Mouse (Mus musculus) adrenal gland, postnatal 36 days (tissue): ENCODE measurements around the gene Abcb11. TPM values are rescaled to one million over a fixed set of nuclear protein-coding genes. Genes with fewer than 3 reads are reported as not detected.
"Not testable (repeated sequence)": the region's sequence is repeated elsewhere in the genome, so short reads cannot be mapped to it uniquely, and the experiment has no call there.

Experiments used
- DNase-seq, 2 experiments: peaks; one replicate each; pipeline ENCODE4 v3.0.0; 2021; ENCODE audit warnings: mixed read lengths in 1 of 2
- long read RNA-seq, 2 experiments: library from polyadenylated mRNA; stranded (forward); transcript quantifications; one replicate each; pipeline ENCODE4 v2.0.0; 2021; ENCODE audit warnings: borderline sequencing depth in 2 of 2
- total RNA-seq, 2 experiments: library from RNA; stranded (reverse); gene quantifications; 2 replicates each; pipeline ENCODE4 v1.2.3; 2021

Abcb11 gene
- under 1 TPM in 1 of 2 experiments, not detected in 1; 0.26 TPM for total RNA-seq
- long read RNA-seq, experiment 1: 0 reads
- long read RNA-seq, experiment 2: 0 reads

DNA sequence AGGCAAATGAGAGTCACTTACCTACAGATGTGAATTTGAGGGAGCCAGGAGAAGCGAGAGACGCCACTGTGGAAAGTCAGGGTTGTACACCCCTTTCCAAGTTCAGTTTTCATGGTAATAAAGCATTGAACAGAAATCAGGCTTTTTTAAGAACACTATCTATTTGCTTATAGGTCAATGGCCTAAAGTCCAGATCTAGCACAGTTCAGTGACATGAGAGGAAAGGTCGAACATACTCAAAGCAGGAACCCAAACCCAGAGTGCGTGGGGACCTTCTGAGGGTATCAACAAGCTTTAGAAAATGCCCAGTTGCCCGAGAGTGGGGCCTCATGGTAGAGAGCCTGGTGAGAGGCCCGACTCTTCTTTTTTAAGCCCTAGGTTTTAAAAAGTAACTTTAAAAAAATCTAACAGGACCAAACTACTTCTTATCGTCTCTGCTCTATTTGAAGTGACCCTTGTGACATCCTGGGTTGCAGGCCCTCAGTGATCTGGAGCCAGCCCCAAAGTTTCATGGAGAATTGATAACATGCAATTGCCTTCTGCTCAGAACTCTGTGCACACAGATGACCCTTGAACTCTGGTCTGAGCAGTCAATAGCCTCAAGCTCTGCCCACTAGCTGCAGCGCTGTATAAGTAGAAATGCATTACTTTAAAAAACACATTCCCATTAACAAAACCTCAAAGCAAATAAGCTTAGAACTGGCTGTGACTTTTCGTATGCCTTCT is at the start of gene Abcb11:
Abcb11 (minus strand) TSS at position 121 of the 726 bp plus-strand sequence.
- DNase-seq: no peak

DNA sequence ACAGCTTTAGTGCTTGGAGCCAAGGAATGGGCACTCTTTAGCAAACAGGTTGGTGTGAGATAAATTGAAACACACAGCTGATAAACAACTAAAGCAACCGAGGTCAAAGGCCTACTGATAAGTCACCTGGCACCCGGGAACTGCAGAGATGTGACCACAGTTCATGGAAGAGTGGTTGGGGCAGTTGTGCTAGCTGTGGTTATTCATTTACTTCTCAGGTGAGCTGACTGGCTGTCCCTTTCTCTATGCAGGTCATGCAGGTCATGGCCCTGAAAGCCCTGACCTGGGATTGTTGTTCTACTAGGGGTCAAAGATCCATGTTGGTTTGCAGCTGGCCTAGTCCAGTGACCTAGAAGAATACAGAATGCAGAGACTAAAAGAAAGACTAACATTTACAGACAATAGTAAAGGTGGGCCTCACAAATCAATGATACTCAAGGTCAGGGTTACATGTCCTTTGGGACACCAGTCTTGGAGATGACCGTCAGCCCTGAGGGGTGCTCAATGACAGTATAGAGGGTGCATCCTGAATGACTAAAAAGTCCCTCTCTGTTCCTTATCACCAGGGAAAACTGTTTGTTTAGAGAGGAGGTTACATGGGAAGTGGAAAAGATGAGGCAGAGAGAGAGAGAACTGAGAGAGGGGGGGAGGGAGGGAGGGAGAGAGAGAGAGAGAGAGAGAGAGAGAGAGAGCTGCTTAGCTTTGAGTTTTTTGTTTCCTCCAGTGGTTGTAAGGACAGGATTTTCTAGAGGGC is 43.9 kb upstream of the Abcb11 start:
- no peak for DNase-seq

DNA sequence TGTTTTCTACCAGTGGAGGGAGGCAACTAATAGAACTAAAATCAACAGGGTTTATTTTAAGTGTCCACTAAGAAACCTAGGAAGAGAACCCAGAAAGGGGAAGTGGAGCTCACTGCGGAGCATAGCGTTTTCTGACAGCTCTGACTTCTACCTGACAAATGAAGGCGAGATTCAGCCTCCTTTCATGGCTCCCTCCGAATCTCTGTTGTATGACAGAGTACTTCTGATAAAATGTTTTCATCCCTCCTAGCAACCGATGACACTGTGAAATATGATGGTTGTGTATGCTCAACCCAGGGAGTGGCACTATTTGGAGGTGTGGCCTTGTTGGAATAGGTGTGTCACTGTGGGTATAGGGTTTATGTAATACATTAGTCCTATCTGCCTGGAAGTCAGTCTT is 40.4 kb upstream of the Abcb11 start:
- no peak for DNase-seq

DNA sequence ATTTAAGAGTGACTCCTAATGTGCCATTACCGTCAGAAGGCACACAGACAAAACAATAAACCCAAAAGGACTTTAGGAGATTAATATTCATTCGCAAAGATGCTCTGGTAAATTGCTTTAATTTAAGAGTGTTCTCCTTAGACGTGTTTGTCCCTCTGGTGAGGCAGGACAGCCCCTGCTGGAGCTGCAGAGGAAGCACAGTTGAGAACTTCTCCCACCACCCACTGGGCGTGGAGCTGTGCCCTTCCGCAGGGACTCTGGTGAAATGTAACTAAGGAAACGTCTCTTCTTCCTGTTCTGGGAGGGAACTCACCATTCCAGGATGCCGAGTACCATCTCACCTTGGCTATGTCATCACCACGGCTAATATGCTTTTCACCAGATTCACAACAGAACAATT is 39.3 kb upstream of the Abcb11 start:
- DNase-seq: no peak

DNA sequence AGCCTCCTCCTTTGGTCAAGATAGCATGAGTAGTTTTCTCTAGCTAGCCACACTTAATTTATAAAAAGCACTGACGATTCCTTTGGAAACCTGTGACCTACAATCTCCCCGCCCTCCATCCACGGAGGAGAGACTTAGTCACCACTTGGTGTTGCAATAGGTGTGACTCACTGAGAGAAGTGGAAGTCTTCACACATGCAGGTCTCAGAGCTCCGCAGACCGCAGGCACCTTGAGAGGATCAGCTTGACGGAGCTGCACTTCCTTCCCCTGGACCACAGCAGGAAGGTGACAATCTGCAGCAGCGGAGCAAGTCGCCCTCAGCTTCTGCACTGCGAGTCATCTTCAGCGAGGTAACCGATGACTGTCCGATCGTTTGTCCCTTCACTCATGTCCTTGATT is 37.9 kb upstream of the Abcb11 start, which contains the start of gene Dhrs9:
Dhrs9 (plus strand) TSS at position 165 of the 400 bp plus-strand sequence.
- peak; percentile 18 to 49 for DNase-seq

DNA sequence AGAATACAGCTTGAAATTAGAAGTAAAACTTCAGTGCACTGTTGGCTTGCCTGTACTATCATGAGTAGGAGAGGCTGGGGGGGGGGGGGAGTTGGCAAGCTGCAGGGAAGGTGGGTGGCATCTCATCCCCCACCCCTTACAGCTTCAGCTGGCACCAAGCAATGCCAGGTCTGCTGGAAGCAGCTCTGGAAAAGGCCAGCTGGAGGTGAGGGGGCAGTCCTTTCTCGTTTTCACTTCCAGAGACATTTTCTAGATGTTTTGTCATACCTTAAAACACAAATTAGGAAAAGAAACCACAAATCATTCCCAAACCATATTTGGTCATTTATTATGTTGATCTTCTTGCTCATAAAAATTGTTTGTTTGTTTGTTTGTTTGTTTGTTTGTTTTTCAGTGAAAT is 37.4 kb upstream of the Abcb11 start:
- no peak for DNase-seq

DNA sequence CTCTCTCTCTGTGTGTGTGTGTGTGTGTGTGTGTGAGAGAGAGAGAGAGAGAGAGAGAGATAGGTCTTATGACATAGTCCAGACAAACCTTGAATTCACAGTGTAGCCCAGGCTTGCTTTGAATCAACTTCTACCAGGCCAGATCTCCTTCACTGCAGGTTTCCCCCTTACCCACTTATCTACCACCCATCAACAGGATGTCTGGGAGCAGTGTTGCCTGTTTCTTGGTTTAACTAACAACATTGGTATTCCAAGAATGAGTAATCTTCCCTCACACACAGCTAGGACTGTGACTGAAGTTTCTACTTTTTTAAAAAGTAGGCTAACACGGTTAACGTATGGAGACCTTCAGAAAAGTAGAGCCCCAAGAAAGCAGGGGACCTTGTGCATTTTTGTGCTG is 34.4 kb upstream of the Abcb11 start:
- no peak for DNase-seq

DNA sequence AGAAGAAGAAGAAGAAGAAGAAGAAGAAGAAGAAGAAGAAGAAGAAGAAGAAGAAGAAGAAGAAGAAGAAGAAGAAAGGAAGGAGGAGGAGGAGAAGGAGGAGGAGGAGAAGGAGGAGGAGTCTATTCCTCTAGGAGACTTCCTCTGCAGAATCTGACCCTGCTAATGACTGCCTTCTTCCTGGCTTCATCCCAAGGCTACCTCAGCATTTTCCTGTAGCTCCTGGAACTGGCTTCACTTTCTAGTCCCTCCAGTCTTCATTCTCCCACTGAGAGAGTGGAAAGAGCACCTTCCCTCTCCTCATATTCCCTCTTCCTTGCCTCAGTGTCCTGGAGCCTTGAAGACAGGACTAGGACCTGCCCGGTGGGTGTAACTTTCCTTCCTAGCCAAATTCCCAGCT is 22.9 kb upstream of the Abcb11 start:
- DNase-seq: no peak

DNA sequence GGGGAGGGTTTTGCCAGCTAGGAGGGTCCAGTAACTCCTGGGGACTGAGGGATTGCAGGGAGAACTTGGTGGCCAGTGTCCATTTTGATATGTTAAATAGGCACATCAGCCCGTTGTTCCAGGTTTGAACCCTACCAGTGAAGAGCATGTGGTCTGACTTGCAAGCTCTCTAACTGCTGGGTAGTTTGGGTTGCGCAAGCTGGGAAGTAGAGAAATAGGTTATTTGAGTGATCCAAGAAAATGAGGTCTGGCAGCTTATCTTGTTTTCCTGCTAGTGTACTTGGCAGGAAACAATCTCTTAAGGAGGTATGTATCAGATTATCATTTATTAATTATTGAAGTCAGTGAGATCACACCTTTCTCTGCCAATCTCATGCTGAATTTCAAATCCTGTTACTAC is 22.4 kb upstream of the Abcb11 start:
- no peak for DNase-seq

DNA sequence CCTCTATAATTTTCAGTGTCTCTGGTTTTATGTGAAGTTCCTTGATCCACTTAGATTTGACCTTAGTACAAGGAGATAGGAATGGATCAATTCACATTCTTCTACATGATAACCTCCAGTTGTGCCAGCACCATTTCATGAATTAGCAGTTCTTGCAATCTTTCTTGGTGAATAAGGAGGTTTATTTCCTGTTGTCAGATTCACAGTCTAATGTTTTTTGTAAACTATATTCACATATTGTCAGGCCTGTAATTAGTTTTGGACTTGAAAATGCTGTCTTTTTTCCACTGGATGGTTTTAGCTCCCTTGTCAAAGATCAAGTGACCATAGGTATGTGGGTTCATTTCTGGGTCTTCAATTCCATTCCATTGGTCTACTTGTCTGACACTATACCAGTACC is 13.0 kb upstream of the Abcb11 start:
- DNase-seq: not testable (repeated sequence)

DNA sequence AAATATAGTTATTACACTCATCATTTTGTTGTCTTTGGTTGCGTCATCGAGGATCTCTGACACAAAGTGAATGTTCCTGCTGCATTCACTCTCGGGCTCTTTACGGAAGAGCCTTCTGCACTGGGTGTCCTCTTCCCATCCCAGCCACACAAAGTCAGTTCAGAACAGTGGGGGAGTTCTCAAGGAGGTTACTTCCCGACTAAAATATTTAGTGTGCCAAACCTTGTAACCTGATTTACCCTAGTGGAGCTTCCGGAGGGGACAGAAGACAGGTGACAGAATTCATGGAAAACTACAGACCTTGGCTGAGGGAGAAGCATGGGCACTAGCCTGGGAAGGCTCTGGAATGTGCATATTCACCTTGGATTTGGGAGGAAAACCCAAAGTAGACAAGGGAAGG is 910 bp downstream of the Abcb11 start:
- DNase-seq: no peak

DNA sequence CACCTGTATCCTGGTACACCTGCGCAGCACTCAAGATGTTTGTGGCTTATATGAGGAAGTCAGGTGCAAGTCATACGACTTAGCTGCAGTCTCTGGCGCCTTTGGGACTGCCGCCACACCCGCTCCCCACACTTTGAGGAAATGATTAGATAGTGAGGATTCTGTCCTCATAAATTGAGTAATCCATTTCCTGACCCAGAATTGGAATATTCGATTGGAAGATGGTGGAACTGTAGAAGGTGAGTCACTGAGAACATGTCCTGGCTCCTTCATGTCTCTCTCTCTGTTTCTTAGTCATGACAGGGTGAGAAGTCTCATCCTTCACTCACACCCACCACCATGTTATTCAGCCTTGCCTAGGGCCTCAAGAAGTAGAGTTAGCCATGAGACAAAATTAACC is 10.9 kb downstream of the Abcb11 start:
- not testable (repeated sequence) for DNase-seq

DNA sequence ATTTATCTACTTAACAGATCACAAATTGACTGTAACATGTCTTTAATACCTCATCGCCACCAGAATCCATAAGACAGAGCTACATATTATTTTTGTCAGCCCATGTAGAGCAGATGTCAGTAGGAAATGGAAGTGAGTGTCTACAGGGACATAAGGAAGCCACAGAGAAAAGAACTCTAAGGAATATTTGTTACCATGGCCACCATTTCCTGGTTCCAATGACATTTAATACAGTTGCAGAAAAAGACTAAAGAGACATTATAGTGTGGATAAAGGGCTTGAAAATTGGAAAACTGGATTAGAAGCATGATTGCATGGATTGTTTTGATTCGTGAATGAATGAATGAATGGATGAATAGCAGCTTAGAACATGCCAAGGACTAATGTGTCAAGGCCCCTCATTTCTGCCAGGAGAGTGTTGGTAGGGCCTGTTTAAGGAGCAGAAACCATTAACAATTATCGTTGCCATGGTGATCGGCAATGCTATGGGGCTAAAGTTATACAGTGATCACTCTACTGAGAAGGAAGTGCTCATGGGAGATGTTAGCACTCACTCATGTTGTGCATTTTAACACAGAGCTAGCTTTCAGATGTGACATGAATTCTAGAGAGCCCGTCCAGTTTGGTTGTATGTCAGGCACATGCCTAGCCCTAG is 13.8 kb downstream of the Abcb11 start:
- no peak for DNase-seq

DNA sequence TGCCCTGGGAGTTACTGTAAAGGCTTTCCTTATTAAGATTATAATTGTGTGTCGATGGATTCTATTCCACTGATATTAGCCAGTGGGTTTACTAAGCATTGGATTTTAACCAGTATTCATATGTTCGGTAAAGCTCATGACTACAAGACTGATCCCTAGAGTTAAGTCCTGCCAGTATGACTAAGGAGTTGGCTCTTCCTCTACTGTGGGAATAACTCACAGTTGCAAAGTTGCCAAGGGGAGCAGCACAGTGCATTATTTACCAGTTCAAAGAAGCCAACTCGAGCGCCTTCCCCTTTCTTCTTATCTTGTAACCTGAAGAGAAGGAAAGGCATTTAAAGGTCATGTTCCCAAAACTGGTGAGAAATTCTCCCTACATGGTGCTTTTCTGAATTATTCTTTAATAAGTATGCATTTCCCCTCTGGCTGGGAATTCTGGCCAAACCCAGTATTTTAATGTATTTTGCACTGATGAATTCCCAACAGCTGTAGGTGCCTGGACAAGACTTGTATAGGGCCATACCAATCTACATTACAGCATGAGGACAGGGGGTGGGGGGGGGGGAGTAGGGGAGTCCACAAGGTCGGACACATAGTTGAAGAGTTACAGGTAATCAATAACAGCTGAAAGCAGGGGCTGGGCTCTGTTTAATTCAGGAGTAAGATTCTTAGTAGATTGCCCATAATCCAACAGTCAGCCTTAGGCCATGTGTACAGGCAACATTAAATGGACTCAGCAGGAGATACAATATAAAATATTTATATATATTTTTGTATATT is 17.3 kb downstream of the Abcb11 start:
- DNase-seq: no peak

DNA sequence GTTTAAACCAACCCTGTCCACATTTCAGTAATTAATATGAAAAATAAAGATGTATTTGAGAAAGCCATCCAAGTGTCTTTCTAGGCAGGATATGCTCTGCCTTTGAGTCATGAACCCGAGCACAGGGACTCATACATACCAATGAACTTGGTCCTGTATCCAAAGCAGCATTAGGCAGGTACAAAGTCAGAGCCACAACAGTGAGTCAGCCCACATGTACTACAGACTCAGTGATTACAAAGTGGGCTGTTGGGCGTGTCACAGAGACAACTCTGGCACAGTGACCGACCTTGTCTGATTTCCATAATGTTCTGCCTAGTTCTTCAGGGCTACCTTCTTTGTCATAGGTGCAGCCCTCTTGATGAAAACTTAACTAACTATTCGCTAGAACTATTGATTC is 19.4 kb downstream of the Abcb11 start:
- no peak for DNase-seq

DNA sequence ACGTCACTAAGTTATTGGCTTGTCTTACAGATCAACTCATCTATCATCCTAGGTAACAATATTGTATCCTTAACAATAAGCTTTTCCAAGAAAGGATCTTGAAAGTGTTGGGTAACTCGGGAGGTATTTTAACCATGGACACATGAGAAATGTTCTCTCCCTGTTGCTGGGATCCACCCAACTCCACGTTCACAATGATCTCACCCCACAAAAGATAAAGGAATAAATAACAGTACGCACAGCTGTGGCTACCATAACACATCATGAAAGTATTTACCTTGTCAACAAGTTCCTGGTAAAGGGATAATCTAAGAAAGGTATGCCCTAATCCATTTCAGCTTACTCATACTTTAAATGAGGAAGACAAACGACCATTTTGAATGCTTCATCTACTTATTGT is 21.0 kb downstream of the Abcb11 start:
- DNase-seq: no peak

DNA sequence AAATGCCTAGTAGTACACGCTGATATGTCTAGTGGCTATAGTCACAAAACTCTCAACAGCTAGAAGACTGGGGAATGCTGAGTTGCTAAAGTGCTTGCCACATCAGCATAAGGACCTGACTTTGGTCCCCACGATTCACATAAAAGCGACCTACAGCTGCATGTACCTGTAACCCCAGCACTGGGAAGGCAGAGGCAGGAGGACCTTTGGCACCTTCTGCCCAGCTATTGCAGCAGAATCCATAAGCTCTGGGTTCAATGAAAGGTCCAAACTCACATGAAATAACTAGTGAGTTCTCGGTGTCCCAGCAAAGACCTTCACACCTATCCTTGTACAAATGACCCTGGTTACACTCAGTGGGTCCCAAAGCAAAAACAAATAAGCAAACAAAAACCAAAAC is 31.1 kb downstream of the Abcb11 start:
- DNase-seq: no peak

DNA sequence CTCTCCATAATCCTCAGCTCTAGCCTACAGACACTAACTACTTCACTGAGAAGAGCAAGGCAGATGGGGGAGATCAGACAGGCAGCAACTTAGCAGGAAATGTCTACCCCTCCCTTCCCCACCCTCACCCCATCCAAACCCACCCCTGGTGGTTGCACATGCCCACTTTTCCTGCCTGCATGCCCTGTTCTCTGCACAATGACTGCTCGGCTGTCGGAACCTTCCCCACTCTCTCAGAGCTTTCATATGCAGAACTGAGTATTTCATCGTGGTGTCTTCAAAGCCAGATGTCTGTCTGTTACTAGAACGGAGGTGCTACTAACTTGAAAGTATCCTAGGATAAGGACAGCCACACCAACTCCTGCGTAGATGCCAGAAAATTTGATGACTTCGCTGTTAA is 34.3 kb downstream of the Abcb11 start:
- no peak for DNase-seq

DNA sequence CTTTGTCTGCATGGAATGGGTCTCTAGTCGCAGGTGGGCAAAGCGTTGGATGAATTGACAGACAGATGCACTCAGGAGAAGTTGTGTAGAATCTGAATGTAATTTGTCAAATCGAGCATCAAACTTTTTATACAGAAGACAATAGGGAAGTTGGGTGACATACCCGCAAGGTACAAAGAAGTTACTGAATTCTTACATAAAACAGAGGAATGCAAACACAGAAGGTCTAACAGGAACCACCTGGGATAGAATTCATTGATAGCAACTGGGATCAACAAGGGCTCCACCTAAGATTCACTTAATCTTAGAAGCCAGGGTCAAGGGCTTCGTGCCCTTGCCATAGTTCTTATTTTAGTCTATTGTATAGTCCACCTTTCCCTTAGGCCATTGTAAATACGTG is 41.8 kb downstream of the Abcb11 start:
- not testable (repeated sequence) for DNase-seq

DNA sequence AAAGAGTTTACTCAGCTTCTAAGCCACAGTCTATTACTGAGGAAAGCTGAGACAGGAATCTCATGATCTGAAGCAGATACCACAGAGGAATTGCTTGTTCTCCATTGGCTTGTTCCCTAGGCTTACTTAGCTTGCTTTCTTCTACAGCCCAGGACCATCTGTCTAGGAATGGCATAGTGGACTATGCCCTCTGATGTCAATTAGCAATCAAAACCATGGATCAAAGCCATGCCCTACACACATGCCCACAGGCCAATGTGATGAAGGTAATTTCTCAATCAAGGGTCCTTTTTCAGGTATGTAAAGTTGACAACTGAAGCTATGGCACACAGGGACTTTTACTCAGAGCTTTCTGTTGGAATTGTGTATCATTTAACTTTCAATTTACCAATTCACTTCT is 47.9 kb downstream of the Abcb11 start:
- no peak for DNase-seq

DNA sequence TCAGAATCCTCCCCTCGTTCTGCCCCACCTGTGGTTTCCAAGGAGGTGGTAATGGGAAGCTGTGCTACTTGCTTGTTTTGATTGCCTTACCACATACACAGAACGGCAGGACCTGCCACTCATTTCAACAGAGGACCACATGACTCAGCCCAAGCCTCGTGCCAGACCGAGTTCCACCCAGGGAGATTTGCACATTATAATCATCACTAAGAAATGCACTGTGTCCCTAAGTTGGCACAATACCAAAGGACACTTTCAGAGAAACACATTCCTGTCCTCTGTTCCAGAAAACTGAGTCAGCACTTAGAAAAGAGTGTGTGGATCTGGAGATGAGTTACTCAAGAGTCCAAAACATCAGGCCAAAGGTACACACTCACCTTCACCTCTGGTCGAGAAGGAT is 53.4 kb downstream of the Abcb11 start:
- peak; percentile 70 to 73 for DNase-seq

DNA sequence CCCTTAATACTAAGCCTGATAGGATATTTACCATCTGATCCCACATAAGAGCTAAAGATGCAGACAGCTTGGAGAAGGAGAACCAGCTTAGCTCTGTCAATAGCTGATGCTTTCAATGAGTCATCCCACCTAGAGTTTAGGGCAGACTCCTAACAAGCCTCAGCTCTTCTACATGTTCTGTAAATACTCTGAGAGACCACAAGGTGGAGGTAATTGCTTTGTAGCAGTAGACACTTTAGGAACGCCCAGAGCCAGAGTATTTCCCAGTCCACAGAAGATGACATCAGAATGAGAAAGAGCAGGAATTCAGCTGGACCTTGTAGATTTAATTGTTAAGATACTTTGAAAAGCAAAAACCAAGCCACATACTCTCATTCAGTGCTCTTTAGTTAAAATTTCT is 66.5 kb downstream of the Abcb11 start:
- DNase-seq: peak in 1 of 2 experiments; percentile 11
